Mouse (Mus musculus) left cerebral cortex, postnatal 4 days (tissue): ENCODE measurements at regions not wholly inside any gene's neighbourhood (a gene's known extent, or its start where the extent isn't known, plus 50 kb on each side); places are given as distances from the start of the nearest gene placed in this dataset.
A peak's percentile ranks its signal among the peaks of the same experiment; 100 is the strongest.

ENCODE experiments used
- DNase-seq: peaks from one replicate; pipeline ENCODE4 v3.0.0-alpha.2; 2022
- intact Hi-C: fragments of 180-260 bp; cut with DNase I; formaldehyde crosslinking; loops from one replicate; pipeline ENCODE4 v1.15.1; 2025

DNA sequence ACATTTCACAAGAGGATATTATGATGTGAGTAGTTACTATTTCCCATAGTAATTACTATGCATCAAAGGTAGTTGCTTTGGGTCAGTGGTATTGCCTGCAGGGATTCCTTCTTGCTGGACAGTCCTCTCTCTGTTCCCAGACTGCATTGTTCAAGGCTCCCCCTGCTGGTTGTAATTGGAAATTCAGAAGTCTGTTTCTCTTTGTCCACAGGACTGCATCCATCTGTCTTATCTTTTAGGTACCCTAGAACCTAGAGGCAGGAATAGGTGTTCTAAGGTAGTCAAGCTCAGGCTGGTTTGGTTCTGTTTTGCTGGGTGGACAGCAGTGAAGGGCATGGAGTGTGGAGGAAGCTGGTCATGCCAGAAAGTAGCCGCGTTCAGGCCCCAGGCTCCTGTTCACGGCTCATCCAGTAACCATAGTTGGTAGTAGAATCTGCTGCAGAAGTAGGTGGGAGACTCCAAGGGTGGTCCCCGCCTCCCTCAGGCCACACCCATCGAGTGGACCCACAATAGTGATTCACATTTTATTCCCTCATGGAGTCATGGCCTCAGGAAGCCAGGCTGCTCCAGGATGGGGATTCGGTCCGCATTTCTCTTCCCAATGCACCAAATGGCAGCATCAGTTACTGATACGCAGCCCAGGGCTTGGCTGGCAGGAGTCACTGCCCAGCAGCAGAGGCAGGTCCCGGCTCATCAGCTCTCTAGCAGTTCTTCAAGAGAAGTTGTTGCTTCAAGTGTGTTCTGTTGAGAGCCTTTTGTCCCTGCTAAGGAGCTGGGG, 51.7 kb upstream of the Caprin1 start:
- intact Hi-C loops = no loop called here
- peak; percentile 41 for DNase-seq

DNA sequence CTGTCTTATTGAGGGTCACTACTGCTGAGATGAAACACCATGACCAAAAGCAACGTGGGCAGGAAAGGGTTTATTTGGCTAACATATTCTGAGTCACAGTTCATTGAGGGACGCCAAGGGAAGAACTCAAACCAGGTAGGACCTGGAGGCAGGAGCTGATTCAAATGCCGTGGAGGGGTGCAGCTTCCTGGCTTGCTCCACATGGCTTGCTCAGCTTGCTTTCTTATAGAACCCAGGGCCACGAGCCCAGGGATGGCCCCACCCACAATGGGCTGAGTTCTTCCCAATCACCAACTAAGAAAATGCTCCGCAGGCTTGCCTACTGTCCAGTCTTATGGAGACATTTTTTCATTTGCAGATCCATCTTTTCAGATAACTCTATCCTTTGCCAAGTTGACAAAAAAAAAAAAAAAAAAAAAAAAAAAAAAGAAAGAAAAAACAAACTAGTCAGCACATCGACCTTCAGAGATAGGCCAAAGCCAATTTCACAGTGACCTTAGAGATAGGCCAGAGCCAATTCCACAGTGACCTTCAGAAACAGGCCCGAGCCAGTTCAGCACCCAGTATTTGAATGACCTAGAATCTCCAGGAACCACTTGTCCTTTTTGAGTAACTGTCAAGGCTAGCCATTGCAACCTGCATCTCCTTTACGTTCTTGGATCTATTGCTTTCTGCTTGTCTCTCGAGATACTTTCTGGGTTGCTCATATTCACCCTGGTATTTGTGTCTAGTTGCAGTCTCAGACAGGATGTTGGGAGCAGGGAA, 52.5 kb upstream of the Caprin1 start:
- DNase-seq = no peak
- intact Hi-C loops = no loop called here

DNA sequence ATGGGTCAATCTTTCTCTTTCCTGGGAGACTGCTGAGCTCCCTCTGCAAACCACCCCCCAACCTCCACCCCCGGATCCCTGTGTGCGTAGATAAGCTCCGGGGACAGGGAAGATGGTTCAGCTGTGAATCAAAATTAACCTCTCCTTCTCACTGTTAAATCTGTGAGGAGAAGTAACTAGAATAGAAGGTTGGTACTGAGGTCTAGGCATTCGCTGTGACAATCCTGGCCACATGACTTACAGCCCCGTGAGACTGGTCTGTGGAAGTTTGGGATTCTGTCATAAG, 53.0 kb upstream of the Caprin1 start:
- DNase-seq = no peak
- intact Hi-C loops = no loop called here

DNA sequence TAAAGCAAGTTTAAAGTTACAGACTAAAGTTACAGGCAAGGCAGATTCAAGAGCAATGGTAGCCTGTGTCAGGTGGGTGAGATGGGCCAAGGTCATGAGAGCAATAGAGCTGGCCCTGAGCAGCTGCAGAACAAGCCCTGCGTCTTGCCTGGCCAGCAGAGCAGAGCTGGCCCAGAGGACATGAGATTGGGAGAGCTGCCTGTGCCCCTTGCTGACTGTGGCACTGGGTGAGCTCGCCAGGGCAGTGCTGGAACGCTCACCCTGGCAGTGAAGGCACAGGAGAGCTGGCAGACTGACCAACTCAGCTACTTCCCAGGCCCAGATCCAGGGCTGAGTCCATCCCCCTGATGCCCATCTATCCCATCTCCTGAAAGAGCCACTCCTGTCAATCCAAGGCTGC, 53.7 kb upstream of the Caprin1 start:
- no peak for DNase-seq
- intact Hi-C loops = no loop called here

DNA sequence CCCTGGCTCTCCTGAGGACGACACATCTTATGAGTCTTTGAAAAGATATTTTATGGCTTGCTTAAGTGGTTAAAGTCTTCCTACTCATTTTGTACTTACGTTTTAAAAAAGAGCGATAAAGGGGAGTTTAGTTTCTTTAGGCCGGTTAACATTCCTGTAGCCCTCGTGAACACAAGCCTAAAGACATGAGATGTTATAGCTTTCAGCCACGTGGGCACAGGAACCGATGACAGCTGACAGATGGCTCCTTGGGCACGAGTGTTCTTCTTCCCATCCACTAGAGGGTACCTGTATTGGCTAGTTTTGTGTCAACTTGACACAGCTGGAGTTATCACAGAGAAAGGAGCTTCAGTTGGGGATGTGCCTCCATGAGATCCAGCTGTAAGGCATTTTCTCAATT, 63.8 kb upstream of the Caprin1 start:
- intact Hi-C loops = no loop called here

DNA sequence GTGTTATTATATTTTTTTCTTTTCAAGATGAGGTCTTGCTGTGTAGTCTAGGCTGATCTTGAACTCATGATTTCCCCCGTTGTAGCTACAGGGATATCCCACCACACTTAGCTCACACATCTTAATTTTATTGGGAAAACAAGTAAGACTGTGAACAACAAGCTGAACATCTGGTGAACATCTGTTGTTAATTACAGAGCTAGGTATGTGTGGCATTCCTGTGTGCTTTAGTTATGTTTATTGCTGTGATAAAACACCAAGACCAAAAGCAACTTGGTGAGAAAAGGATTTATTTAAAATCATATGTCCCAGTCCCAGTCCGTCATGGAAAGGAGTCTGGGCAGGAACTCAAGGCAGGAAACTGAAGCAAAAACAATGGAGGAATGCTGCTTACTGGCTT, 66.8 kb upstream of the Caprin1 start:
- no peak for DNase-seq
- intact Hi-C loops = no loop called here

More for the DNA sequence above, 63.8 kb upstream of the Caprin1 start:
- DNase-seq = no peak

DNA sequence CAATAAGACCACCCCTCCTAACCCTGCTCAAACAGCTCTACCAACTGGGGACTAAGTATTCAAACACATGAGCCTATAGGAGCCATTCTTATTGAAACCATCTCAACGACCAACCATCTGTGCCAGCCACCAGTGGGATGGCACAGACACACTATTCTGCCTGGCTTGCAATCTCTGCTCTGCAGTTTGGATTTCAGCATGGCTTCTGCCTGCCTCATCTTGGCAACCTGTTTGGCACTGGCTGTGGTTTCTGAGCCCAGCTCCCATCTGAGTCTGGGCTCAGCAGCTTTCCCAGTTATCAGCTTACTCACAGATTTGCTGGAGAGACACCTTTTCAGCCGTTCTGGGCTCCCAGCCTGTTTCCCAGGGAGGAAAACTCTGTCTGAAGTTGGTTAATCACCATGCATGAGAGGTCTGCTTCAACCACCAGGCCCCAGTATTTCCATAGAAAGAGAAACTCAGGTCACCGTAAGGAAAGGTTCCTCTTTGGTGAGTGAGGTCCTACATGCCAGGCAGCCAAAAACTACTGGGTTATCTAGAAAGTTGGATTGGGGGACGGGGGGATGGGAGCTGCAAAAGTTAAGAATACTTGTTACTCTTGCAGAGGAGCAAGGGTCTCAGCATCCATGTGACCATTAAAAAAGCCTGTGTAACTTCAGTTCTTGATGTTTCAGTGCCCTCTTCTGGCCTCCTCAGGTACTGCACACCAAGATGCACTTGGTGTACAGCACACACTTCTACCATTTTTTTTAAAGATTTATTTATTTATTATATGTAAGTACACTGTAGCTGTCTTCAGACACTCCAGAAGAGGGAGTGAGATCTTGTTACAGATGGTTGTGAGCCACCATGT, 68.1 kb upstream of the Caprin1 start:
- peak; percentile 55 for DNase-seq
- intact Hi-C loops = no loop called here

DNA sequence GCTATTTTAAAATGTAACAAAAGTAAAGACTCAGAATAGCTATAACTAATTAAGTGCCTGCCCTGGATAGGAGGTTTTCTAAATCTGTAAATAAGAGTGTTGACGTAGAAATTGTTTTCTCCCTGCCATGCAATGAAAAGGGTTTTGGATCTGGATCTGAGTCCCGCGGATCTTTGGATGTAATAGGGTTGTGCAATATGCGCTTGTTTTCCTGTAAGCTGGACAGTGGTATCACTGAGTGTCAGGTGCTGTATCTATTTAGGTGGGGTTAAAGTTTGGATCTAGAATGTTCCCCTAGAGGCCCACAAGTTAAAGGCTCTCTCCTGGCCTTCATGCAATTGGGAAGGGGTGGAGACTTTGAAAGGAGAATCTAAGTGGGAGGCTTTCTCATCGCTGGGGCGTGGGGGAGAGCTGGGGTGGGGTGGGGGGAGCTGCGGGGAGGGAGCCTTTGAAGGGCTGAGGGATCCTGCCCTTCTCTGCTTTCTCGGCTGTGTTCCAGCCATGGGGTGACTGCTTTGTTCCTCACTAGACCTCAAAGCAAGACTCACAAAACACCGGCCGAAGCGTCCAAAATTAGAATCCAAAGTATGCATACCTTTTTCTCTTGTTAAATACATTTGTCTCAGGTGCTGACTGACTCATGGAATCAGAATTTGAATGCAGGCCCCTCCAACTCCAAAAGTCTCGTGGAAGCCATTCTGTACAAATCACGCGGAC, 70.0 kb upstream of the Caprin1 start:
- no peak for DNase-seq
- intact Hi-C loops = no loop called here

DNA sequence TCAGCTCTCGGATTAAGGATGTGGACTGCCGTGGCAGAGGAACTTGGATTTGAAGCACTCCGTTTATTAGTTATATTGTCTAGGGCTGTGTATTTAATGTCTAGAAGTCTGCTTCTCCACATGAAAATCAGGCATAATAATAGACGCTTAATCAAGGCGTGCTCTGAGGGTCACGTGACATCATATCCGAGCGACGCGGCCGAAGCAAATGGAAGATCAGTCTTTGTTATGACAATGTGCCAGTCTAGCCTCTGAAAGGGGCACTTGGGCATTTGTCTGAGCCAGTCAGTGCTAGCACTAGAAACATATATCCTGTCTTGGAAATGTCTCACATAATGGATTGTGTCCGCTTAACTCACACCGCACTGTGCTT, 70.5 kb upstream of the Caprin1 start:
- no peak for DNase-seq
- intact Hi-C loops = no loop called here

DNA sequence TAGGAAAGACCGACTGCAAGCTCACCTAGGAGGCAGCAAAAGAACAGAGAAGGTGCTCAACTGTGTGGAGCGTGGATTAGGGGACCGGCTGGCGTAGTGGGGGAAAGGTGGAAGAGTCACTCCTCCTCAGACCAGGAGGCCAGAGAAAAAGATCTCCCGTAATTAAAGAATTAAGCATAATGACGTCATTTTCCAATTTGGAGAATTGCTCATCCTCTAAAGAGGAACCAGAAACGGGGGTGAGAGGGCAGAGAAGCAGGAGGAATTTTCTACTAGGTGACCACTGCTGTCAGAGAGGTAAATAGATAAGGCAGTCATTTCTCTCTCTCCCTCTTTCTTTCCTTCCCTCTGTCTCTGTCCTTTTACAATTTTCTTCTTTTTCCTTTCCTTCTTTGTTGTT, 71.2 kb upstream of the Caprin1 start:
- intact Hi-C loops = no loop called here
- no peak for DNase-seq

DNA sequence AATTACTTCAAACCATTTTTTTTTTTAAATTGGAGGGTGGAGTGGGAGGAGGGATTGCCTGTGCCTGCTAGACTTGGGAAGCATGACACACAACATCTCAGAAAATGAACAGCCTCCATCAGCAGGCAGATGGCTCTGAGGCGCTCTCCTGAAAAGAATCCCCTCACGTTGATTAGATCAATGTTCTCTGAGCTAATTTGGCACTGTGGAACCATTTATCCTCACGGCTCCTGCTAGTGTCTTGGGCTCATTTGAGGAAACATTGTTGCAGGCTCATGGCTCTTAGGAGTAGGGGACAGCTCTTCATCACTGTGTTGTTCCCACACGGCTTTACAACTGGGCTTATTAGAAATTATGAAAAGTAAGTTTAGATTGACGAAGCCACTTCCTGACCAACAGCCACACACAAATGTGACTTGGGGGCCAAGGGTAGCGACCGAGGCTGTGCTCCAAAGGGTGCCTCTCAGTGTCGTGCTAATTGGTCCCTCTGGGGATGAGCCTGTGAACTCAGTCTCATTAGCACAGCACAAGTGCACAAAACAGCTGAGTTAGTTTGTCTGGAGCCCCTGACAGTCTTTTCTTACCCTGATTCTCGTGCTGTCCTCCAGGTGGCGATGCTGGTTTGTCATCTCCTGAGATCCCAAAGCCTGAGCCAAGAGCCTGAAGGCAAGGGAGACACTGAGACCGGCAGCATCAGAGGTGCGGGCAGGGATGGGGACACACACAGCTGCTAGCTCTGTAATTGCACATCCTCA, 74.2 kb upstream of the Caprin1 start:
- peak; percentile 86 for DNase-seq

DNA sequence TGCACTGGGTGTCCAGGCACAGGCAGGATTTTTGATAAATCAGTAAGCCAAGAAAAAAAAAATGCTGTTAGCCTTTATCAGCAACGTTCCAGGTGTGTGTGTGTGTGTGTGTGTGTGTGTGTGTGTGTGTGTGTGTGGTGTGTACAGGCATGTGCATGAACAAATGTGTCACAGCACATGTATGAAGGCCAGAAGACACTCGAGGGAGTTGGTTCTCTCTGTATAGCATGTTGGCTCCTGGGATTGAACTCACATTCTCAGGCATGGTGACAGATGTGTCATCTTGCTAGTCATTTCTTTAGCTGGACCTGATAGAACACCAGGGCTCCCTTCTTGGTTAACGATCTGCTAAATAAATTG, 74.8 kb upstream of the Caprin1 start:
- DNase-seq = no peak
- intact Hi-C loops = no loop called here

More for the DNA sequence above, 74.2 kb upstream of the Caprin1 start:
- intact Hi-C loops = loop anchor here (2.0 kb wide), 1 partner anchor 111 kb away; no protein-coding TSS in a partner anchor

DNA sequence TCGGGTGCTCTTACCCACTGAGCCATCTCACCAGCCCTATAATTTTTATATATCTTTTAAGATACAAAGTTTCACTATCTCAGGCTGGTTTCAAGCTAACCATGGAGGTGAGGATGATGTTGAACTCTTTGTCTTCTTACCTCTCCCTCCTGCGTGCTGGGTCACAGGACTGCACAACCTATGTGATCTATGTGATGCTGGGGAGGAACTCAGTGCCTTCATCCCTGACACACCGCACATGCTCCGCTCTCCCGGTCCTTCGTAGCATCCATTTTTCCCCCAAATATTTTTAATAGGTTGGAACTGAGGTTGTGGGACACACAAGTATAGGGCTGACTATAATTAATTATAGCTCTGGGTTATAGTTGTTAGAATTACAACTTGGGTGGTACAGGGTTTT, 75.9 kb upstream of the Caprin1 start:
- intact Hi-C loops = no loop called here
- DNase-seq = no peak

DNA sequence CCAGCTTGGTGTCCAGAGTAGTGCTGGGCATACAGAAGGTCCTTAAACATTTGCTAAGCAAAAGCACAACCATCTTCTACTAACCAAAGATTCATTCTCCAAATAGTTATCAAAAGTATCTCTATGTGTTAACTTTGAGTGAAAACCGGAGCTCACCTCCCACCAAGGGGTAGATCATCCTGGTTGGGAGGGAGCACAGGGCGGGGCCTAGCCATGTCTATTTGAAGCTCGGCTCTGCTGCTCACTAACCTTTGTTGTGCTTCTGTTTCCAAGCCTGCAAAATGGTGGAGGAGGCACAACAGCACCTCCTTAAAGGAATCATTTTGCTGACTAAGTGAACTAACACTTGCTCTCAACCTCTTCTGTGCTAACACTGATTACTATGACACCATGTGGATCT, 77.0 kb upstream of the Caprin1 start:
- DNase-seq = no peak
- intact Hi-C loops = no loop called here

DNA sequence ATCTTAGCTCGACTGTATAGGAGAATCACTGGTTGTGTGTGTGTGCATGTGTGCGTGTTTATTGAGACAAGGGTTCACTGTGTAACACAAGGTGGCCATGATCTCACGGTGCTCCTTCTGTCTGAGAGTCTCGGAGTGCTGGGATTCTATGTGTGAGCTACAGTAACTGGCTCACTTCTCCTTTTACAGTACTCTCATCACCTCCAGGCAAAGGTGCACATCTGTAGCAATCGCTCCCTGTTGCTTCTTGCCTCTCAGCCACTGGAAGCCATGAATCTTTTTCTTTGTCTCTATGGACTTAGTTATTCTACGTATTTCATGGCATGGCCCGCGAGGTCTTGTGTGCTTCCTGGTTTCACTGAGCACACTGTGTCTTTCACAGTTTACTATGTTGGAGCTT, 78.3 kb upstream of the Caprin1 start:
- intact Hi-C loops = no loop called here
- DNase-seq = no peak

DNA sequence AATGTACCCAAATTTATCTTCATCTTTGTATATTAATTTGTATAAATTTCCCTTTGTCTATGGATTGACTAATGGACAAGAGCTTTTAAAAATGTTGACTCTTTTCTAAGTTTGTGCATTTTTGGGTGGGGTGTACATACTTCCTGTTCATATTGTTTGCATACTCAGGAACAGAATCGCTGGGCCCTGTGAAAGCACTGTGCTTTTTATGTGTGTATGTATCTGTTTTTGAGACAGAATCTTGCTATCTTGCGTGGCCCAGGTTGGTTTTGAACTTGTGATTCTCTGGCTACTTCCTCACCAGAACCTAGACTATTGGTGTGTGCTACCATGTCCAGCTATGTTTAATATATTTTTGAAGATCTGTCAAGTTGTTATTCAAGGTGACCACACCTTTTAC, 78.8 kb upstream of the Caprin1 start:
- intact Hi-C loops = no loop called here
- no peak for DNase-seq

DNA sequence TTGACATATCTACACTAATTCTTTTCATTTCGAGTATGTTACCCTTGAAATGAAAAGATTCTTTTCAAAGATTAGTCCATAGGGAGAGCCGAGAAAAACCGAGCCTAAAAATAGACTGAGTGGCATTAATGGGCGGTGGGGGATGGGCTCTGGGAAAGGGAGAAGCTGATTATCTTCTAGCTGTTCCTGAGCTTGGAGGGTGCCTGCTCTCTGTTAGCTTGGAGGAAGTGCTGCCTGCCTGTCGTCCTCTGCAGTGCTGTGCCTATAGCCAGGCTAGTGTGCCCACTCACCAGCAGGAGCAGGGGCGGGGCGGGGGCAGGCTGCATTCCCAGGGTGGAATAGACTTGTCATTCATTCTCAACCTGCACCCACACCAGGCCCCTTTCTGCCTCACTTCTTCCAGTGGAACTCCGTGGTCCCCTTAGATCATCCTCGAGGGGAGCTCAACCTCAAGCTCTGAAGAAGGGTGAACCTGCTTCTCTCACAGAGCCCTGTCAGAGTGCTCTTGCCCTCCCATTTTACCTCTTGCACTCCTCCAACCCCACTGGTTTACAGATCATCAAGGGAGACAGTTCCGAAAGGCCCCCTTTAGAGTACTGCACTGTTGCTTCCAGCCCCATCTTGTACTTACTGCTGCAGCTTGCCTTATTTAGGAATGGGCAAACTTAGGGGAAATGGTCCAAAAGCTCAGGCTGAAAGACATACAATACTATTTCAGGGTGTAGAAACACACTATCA, 76.6 kb upstream of the Lmo2 start:
- DNase-seq = no peak
- intact Hi-C loops = no loop called here

DNA sequence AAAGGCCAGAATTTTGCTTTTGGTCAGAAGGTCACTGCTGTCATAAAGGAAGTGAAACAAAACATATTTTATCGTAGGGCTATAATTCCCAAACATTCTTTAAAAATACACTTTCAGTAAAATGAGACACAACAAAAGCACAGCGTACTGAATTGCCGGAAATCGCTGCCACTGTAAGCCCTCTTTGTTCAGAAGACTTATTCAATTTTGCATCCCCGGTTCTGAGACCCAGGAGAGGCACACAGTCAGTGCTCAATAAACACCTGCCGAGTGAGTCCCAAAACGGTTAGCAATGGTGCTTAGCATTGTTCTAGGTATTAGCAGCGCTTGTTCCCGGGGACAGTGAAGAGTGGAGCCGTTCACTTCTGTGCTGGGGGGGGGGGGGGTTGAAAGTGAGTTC, 72.9 kb upstream of the Lmo2 start:
- intact Hi-C loops = no loop called here
- no peak for DNase-seq

DNA sequence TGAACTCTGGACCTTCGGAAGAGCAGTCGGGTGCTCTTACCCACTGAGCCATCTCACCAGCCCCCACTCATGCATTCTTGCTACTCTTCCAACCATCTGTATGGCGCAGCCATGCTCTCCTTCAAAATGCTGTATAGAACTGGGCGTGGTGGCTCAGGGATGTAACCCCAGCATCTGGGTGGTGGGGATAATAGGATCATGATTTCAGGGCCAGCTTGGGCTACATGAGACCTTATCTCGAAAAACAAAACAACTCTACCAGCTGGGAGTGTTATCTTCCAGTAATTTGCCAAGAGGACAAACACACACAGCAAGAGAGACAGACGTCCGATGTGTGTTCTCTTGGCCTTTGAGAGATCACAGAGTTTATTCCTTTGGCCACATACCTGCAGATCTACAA, 69.8 kb upstream of the Lmo2 start:
- intact Hi-C loops = no loop called here
- no peak for DNase-seq

DNA sequence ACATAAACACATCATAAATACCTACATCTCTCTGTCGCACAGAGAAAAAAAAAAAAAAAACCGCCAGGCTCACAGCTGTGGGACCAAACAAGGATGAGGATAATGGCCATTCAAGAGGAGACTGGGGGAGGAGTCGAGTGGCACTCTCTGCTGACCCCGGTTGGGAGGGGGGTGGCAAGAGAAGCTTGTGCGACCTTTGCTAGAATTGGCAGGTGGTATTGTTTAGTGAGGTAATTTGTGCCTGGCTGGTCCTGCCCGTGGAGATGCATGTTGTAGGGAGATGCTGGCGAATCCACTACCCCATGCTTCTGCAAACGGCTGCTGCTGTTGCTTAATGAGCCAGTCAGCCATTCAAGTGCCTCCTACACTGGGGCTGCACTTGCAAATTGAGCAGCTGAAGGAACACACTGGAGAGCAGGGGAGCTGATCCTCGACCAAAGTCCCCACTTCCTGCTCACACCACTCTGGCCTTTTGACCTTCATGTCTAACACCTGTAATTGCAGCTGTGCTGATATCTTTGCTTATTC, 66.5 kb upstream of the Lmo2 start:
- intact Hi-C loops = no loop called here
- DNase-seq = no peak
